Mouse (Mus musculus) right cerebral cortex, adult 18-20 months (tissue): ENCODE results near the gene Inhba.
A peak's percentile ranks its signal among the peaks of the same experiment; 100 is the strongest.

Source experiments
- DNase-seq: peaks from one replicate; pipeline ENCODE4 v3.0.0; 2022; ENCODE audit warnings: mixed read lengths

Inhba gene

GRCm38 (mm10) chr13:16011372-16012242, at the start of gene Inhba:
TSS of gene Inhba (plus strand) at chr13:16011851.
- DNase-seq, result no peak

- DNase-seq, result no peak
Measured at GRCm38 (mm10) chr13:15976584-15976983, 35.1 kb upstream of the Inhba start.

GRCm38 (mm10) chr13:15979551-15979950, 32.1 kb upstream of the Inhba start:
- peak; percentile 66 for DNase-seq

- DNase-seq, result peak; percentile 54
Measured at GRCm38 (mm10) chr13:15982041-15982440, 29.6 kb upstream of the Inhba start.

- no peak for DNase-seq
Measured at GRCm38 (mm10) chr13:15985761-15986160, 25.9 kb upstream of the Inhba start.

GRCm38 (mm10) chr13:15986172-15986571, 25.5 kb upstream of the Inhba start:
- no peak for DNase-seq

GRCm38 (mm10) chr13:15995314-15995713, 16.3 kb upstream of the Inhba start:
- peak; percentile 48 for DNase-seq

GRCm38 (mm10) chr13:16005517-16005916, 6.1 kb upstream of the Inhba start:
- no peak for DNase-seq

GRCm38 (mm10) chr13:16007748-16008147, 3.9 kb upstream of the Inhba start:
- no peak for DNase-seq

GRCm38 (mm10) chr13:16008348-16008747, 3.3 kb upstream of the Inhba start:
- DNase-seq, result no peak

GRCm38 (mm10) chr13:16009766-16010465, 1.7 kb upstream of the Inhba start:
- no peak for DNase-seq

- no peak for DNase-seq
Measured at GRCm38 (mm10) chr13:16010586-16010985, 1.1 kb upstream of the Inhba start.

- peak; percentile 81 for DNase-seq
Measured at GRCm38 (mm10) chr13:16012243-16012887, 714 bp downstream of the Inhba start.

- DNase-seq, result no peak
Measured at GRCm38 (mm10) chr13:16014166-16014565, 2.5 kb downstream of the Inhba start.

- no peak for DNase-seq
Measured at GRCm38 (mm10) chr13:16016506-16016905, 4.9 kb downstream of the Inhba start.

- DNase-seq, result no peak
Measured at GRCm38 (mm10) chr13:16017338-16017737, 5.7 kb downstream of the Inhba start.

GRCm38 (mm10) chr13:16017777-16018176, 6.1 kb downstream of the Inhba start:
- no peak for DNase-seq

- no peak for DNase-seq
Measured at GRCm38 (mm10) chr13:16018807-16019510, 7.3 kb downstream of the Inhba start.

GRCm38 (mm10) chr13:16020659-16021058, 9.0 kb downstream of the Inhba start:
- no peak for DNase-seq

- DNase-seq, result peak; percentile 67
Measured at GRCm38 (mm10) chr13:16021181-16021580, 9.5 kb downstream of the Inhba start.

- no peak for DNase-seq
Measured at GRCm38 (mm10) chr13:16021849-16022248, 10.2 kb downstream of the Inhba start.

- peak; percentile 58 for DNase-seq
Measured at GRCm38 (mm10) chr13:16022536-16022935, 10.9 kb downstream of the Inhba start.
